Mouse (Mus musculus): ENCODE results near the gene Ankdd1b.

DNA sequence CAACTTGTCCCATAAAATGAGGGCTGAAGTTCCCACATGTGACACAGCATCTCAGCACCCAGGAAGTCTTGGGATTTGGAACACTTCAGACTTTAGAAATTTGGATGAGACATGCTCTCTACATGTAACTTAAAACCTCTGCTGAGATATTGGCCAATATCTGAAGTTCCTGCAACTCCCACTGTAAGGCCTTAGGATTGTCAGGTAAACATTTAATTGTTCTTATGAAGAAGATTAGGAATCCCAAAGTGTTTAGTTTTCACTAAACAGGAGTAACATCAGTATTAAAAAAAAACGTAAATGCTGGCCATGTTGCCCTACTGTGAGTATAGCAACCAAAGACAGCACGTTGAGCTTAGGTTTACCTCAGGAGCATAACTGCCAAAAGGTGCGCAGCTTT lies 19.4 kb upstream of the Ankdd1b start, which contains the start of gene Gm17622:
- no peak for TF ChIP-seq CTCF (IDR thresholded peaks at IDR 0.05; ENCODE audit: low read depth, low read length)
- no peak for TF ChIP-seq POLR2A (IDR thresholded peaks at IDR 0.05; ENCODE audit: borderline replicate concordance, low read depth, low read length)

All from bone marrow macrophage, adult 2 months (primary cell).